Mouse (Mus musculus): ENCODE data around the gene Cklf. TPM values are rescaled to one million over a fixed set of nuclear protein-coding genes. Genes with fewer than 3 reads are reported as not detected.

The Cklf gene
- total RNA-seq (2023) = 46.7 TPM

DNA sequence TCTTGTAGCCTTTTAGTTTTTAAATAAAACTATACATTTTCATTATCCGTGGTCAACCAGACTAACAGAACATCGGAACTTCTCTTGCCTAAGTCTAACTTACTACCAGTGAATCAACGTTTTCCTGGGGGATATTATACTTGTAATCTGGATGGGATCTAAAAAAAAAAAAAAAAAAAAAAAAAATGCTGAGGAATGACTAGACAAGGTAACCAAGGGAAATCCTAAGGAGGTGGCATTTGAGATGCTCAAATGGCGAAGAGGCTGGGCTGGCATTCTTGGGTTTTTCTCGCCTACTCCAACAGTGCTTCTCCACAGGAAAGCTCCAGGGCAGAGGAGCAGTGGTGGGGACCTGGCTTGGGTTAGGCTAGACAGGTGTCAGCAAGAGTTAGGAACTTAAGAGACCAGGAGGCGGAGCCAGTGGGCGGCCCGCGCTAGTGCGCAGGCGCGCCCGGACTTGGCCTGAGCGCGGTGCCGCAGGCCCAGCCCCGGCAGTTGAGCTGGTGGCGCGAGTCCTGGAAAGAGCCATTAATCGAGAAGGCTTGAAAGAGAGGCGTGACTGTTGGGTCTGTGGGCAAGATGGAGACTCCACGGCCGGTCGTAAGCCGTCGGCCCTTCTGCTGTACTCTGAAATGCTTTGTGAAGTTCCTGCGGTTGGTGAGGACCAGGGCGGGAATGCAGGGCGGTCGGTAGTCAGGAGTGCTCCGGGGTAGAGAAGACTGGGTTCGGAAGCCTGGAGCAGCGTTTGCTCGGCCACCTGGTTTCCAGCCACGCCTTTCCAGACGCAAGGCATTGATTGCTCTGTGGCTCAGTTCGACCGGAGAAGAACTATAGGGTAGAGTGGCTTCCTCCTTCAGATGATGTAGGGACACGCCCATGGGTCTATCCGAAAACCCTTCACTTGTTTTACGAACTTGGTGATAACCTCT is at the start of gene Cklf:
Gene Cklf (plus strand): TSS at position 423 of the 929 bp plus-strand sequence.

DNA sequence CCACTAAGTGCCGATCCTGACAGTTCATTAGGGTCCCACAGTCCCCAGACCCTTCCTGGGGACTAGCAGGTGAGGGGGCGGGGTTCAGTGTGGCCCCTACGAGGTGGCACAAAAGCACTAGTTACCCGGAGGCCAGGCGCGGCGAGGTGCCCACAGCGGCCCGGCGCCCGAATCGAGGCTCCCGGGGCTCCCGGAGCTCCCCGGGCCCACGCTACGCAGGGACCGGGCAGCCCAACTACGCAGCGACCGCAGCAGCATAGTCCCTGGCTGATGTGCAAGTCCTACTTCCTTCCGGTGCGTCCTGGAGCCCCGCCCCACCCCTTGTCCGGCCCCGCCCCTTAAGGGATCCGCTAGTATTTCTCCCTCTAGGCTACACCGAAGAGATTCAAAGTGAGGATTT is 2.4 kb upstream of the Cklf start, which contains the start of gene Tk2:
Gene Tk2 (minus strand): TSS at position 283 of the 400 bp plus-strand sequence.

DNA sequence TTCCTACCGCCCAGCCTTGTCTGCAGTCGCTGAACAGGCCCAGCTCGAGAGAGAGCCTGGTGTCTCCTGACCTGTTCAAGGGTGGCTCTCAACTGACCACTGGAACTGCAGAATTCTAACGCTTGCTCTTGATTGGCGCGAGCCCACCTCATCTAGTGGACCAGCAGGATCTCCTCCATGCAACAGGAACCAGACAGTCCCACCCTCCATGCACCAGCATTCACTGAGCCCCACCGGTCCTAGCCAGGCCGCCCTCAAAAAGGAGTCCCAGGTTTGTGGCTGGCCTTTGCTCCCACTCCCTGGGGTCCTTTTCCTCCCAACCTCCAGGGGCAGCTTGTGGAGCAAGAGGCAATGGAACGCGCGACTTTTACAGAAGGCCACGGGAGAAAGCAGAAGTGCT is 42.4 kb downstream of the Cklf start, which contains the start of gene Cmtm2a:
Gene Cmtm2a (minus strand): TSS at position 101 of the 400 bp plus-strand sequence.

DNA sequence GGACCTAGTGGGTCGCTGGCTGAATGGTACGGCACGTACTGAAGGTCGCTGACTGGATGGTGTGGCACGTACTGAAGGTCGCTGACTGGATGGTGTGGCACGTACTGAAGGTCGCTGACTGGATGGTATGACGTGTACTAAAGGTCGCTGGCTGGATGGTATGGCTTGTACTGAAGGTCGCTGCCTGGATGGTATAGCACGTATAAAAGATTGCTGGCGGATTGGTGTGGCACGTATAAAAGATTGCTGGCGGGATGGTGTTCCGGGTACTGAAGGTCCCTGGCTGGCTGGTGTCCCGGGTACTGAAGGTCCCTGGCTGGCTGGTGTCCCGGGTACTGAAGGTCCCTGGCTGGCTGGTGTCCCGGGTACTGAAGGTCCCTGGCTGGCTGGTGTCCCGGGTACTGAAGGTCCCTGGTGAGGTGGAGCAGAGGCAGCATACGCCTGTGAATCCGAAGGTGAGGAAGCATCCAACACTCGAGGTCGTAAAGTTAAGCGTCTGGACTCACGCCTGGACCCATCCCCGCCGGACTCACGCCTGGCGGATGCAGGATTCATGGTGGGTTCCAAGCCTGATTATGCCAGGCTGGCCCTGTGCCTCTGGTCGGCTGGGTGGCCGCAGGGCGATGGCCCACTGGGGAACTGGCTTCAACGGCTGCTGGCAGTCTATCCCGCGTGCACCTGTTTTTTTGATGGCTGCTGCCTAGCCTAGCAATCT is 58.9 kb downstream of the Cklf start, which contains the start of the genes Gm45711 and Cmtm1:
Gene Gm45711 (minus strand): TSS at position 641 of the 715 bp plus-strand sequence.
Gene Cmtm1 (minus strand): TSS at position 705 of the 715 bp plus-strand sequence.

Other genes with a start within 250 kb of the Cklf start
- 0.85 TPM for gene Cdh5, start 149.2 kb upstream of the Cklf start, total RNA-seq (2023)
- not detected for gene Bean1, start 80.4 kb upstream of the Cklf start, total RNA-seq (2023)
- 69.7 TPM for gene Tk2, start 2.3 kb upstream of the Cklf start, total RNA-seq (2023)
- not detected for gene Cmtm2a, start 42.3 kb downstream of the Cklf start, total RNA-seq (2023)
- not detected for gene Gm45711, start 59.2 kb downstream of the Cklf start, total RNA-seq (2023)
- gene Cmtm1, start 59.3 kb downstream of the Cklf start, total RNA-seq (2023) = not detected
- gene Gm11020, start 70.7 kb downstream of the Cklf start, total RNA-seq (2023) = not detected
- not detected for gene Cmtm2b, start 71.4 kb downstream of the Cklf start, total RNA-seq (2023)
- 6.9 TPM for gene Cmtm3, start 88.5 kb downstream of the Cklf start, total RNA-seq (2023)
- 4.6 TPM for gene Cmtm4, start 144.9 kb downstream of the Cklf start, total RNA-seq (2023)
- gene Dync1li2, start 192.2 kb downstream of the Cklf start, total RNA-seq (2023) = 106 TPM